Mouse (Mus musculus): ENCODE data around the gene Pam16.

Gene Pam16

GRCm38 (mm10) chr16:4645867-4646266 lies 21.1 kb upstream of the Pam16 start:
- DNase-seq, result no peak

GRCm38 (mm10) chr16:4643670-4644419 lies 19.1 kb upstream of the Pam16 start:
- peak; percentile 72 for DNase-seq

DNA sequence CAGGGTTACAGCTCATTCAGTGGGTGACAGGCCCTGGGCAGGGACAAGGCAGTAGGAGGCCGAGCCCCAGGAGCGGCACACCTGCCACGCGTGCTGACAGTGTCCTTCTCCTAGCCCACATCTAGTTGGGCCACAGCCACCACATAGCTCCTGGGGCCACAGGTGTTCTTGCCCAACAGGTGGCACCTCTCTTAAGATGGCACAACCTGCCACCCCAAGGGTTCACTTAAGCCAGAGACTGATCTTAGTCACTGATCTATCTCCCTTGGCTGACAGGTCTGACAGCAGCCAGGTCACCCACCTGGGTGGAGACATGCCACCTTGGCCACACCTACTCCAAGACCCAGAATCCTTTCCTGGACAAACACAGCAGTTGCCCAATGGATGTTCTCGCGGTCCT lies 18.1 kb upstream of the Pam16 start:
- no peak for DNase-seq

GRCm38 (mm10) chr16:4642190-4642589 lies 17.4 kb upstream of the Pam16 start:
- no peak for DNase-seq

- DNase-seq, result no peak
These were observed 16.5 kb upstream of the Pam16 start for GRCm38 (mm10) chr16:4641119-4641838.

DNA sequence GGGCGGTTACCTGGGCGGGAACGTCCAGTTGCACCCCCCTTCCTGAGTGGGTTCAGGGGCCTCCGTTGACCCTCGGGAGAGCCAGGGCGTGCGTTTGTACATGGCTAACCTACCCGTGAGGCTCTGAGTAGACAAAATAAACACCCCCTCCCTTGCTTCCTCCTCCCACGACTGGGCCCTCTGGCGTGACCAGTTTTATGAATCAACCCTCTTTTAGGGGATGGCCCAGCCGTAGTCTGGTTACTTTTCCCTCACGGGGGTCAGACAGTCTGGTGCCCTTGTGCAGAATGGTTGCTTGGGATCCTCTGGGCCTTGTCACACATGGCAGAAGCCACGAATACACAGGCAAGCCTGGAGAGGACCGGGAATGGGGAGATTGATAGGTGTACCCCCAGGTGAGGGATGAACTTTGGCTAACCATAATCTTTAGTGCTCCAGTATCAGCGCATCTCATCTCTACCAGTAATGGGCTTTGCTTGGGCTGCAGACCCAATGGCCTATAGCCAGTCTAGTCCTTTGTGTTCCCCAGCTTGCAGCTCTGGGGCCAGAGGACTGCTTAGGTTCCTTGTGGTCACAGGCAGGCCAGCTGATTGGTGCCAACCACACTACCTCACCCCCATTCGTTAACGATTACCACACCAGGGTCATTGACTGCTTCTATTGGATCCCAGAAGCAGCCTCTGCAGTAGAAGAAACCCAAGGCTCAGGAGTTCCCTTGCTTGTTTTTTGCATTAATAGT lies 15.6 kb upstream of the Pam16 start:
- no peak for DNase-seq

DNA sequence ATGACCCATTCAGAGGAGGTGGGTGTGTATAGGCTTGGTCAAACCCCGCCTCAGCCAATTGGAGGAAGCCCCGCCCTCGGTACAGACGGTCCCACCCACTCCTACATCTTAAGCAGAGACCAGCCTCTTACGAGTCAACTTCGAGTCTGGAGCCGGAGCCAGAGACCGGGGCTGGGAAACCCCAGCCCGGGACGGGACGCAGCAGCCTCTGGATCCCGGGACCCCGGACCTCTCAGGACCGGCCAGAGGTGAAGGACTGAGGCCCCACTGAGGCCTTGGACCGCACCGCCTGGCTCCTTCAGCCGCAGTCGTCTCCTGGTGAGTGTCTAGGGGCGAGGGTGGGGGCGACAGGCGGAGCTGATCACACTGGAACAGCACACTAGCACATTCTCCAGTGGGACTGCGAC lies 15.0 kb upstream of the Pam16 start, which contains the start of the genes Vasn and Dnaja3:
Gene Vasn, plus strand, starts transcription at position 111 of the 407 bp plus-strand sequence.
Gene Dnaja3, plus strand, starts transcription at position 159 of the 407 bp plus-strand sequence.
- no peak for DNase-seq

DNA sequence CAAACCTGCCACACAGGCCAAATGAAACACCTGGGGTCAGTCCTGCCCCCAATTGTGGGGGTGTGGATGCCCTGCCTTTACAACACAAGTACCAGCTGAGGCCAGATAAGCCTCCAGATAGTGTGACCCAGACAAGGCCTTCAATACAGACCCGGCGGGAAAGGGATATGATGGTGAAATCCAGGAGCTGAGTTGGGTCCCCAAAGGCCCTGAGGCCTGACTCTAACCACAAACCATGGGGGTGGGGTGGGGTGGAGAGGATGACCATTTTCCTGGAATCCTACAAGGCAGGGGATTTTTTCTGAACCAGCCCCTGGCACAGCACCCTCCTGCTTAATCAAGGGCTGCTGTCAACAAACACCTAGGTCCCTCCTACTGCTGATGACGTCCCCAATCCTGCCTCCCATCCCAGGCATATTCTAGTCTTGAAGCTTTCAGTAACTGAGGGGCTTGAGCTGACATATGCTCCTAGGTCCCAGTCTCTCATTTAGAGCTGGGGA lies 14.2 kb upstream of the Pam16 start:
- DNase-seq, result no peak

- DNase-seq, result no peak
These were observed 11.0 kb upstream of the Pam16 start for GRCm38 (mm10) chr16:4635760-4636159.

DNA sequence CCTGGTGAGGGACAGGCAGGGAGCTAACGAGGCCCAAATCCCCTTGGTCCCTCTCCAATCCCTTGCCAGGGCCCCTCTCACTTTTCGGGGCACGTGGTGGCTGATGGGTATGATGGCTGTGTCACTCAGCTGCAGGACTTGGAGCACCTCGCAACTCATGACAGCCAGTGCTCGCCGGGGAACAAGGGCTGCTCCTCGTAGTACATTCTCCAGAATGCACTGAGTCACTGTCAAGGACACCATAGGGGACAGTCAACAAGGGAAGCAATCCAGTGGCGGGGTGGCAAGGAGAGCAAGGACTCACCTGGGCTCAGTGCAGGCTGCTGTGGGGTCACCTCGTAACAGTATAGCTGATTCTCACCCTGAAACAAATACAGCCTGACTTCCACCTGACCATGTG lies 9.9 kb upstream of the Pam16 start:
- DNase-seq, result no peak

- no peak for DNase-seq
These were observed 8.9 kb upstream of the Pam16 start for GRCm38 (mm10) chr16:4633661-4634060.

- no peak for DNase-seq
These were observed 7.3 kb upstream of the Pam16 start for GRCm38 (mm10) chr16:4632050-4632449.

DNA sequence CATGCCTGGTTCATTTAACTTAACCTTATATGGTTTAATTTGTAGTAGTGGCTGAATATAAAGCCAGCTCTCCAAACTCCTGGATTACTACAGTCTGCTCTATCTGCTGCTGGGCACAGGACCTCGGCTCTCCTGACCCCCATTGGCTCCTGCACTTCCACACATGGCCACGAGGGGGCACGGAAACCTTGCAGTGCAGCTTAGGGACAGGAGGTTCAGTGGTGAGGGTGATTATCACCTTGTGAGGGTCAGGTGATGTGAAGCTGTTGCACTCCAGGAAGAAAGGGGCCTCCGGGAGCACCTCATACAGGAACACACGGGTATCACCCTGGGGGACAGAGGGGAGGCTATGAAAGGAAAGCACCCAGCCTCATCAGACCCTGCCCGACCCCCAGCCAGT lies 5.2 kb upstream of the Pam16 start:
- peak; percentile 87 for DNase-seq

DNA sequence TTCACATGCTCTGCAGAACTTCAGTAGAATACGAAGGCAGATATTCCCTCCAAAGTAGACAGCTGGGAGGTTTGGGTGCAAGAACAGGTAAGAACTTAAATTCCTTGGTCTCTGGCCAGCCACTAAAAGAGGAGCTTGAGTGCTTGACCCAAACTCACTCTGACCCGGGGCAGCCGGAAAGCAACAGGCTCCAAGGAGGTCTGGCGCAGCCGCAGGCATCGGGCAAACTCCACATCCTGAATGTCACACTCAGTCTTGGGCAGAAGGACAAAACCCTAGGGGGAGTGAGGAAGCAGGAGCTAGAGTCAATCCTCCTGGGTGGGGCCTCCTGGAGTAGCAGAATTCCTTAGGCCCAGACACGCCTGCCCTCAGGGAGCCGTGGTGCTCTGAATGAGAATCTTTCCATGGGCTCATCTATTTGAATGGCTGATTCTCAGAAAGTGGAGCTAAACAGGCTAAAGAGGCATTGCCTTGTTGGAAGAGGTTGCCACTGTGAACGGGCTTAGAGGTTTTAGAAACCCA lies 4.2 kb upstream of the Pam16 start:
- DNase-seq, result no peak

GRCm38 (mm10) chr16:4627105-4627504 lies 2.3 kb upstream of the Pam16 start:
- DNase-seq, result no peak

DNA sequence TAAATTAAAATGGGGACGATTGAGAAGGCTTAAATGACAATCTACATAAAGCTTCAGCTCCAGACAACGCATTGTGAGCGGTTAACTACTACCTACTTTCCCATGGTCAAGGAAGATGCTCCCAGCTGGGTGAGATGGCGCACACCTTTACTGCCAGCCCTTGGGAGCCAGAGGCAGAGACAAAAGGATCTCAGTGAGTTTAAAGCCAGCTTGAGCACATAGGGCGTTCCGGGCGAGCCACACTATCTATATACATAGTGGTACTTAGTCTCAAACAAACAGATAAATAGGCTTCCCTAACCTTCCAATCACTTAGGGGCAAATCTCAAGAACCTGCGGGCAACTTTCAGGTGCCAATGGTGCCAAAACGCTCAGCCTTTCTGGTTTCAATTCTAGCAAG lies 714 bp downstream of the Pam16 start:
- no peak for DNase-seq

- DNase-seq, result no peak
These were observed 8.0 kb downstream of the Pam16 start for GRCm38 (mm10) chr16:4616829-4617228.

DNA sequence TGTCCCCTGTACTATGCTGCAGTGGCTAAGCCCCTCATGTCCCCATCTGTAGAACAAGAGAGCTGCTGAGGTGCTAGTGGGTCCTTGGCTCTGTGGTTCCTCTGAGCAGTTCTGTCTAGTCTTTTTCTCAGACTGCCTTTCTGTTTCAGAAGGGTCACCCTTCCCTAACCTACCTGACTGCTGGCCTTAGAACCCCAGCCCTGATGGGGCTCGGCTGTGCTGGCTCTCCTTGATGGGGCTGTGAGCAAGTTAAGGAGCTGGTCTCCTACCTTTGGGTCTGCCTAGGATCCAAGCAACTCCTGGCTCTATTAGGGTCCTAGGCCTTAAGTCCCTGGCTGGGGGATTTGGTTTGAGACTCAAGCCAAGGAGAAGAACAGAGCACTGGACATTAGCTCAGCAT lies 9.5 kb downstream of the Pam16 start:
- DNase-seq, result no peak

DNA sequence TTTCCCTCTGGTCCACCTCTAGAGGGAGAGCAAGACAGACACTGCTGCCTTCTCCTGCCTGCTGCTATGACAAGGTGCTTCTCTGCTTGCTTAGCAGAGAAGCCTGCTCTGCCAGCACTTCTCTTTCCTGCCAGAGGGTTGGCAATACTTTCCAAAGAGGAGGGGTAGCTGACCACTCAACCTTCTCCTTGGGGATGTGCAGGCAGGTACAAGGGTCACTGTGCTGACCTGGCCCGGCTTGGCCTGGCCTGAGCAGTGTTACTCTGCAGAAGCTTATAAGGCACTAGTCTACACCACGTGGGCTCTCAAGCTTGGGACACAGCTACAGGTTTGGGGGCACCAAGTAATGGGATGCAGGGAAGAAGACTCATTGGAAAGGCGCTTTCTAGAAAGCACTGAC lies 10.1 kb downstream of the Pam16 start:
- DNase-seq, result no peak

DNA sequence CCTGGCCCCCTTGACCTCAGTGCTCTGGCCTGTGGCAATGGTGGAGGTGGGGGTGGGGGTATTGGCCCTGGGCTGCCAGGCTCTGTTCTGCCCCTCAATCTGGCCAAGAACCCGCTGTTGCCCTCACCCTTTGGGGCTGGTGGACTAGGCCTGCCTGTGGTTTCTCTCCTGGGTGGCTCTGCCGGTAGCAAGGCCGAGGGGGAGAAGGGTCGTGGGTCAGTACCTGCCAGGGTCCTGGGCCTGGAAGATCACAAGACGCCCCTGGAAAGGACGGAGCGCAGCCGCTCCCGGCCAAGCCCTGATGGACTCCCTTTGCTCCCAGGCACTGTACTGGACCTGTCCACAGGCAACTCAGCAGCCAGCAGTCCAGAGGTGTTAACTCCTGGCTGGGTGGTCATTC lies 11.1 kb downstream of the Pam16 start:
- DNase-seq, result no peak

DNA sequence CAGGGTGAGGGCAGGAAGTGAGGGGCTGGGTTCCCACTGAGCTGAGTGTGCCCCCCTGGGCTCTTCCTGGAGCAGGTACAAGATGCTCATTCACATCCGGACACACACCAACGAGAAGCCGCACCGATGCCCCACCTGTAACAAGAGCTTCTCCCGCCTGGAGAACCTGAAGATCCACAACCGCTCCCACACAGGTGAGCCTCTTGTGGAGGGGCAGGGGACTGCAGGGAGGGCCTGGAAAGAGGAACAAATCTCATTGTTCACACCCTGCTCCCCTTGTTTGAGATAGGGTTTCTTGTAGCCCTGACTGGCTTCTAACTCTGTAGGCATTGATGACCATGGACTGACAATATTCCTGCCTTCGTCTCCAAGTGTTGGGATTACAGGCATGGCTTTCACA lies 13.1 kb downstream of the Pam16 start:
- no peak for DNase-seq

- DNase-seq, result no peak
These were observed 13.6 kb downstream of the Pam16 start for GRCm38 (mm10) chr16:4611193-4611592.

GRCm38 (mm10) chr16:4608532-4609059 lies 16.2 kb downstream of the Pam16 start:
- no peak for DNase-seq

All from cerebellum, adult 8-10 months (tissue).